Mouse (Mus musculus): ENCODE data around the gene Dhfr.
"Not testable (repeated sequence)": the region's sequence is repeated elsewhere in the genome, so short reads cannot be mapped to it uniquely, and the experiment has no call there.

Dhfr gene

DNA sequence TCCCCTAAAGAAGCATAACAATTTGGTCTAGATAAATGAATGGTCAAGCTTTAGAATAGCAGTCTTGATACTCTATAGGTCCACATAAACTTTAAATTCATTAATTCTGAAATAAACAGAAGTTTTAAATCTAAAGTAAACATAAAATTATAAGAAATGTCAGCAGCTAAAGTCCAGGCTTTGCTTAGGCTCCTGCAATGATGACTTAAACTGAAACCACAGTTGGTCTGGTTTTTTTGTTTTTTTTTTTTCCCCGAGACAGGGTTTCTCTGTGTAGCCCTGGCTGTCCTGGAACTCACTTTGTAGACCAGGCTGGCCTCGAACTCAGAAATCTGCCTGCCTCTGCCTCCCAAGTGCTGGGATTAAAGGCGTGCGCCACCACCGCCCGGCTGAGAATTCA is 16.9 kb downstream of the Dhfr start:
- intact Hi-C loops (cut with DNase I) = not testable (repeated sequence)

GRCm38 (mm10) chr13:92387367-92387766 is 32.8 kb downstream of the Dhfr start:
- intact Hi-C loops (cut with DNase I) = no loop called here

DNA sequence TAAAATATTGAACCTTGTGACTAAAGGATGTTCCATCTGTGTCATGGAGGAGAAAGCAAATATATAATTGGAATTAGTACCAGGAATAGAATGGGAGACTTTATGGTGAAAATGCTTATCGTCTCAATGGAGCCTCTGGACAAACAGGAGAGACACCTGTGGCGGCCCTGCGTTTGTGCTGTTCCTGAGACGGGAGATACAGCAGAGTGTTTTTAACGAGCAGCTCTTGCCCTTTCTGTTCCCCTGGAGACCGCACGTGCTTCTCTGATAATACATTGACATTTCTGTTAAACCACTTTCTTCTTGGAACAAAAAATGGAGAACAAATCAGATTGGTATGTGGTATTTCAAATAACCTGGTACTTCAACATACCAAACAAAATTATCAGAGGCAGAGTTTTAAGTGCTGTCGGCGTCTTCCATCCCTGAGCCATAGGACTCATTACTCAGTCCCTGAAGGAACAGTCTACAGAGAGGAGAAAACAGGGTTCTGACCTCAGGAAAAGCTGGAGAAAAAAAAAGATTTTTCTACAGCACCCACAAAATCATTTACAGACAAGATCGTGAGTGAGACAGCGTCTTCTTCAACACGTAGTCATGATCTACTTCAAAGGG is 38.6 kb downstream of the Dhfr start:
- intact Hi-C loops (cut with DNase I) = no loop called here

GRCm38 (mm10) chr13:92398491-92399384 is 44.2 kb downstream of the Dhfr start:
- intact Hi-C loops (cut with DNase I) = no loop called here

- intact Hi-C loops (cut with DNase I) = loop anchor here (5.0 kb wide), 1 partner anchor 1695 kb away; no protein-coding TSS in a partner anchor
Observed at GRCm38 (mm10) chr13:92402063-92402462, 47.5 kb downstream of the Dhfr start.

DNA sequence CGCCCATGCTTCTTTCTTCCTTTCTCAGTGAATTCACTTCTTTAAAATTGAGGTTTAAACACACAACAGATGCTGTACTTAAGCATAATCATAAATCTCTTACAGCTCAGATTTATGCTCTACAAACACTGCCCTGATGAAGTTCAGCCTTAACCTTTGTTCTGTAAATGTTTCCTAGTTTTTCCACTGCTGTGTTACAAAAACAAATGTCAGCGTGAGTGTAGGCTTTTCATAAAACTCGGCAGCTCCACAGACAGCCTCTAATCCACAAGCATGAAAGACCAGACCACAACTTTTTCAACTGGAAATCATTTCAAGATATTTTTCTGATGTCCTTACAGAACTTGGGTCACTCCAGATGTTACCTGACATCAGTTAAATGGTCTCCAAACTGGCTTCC is 49.0 kb downstream of the Dhfr start:
- intact Hi-C loops (cut with DNase I) = loop anchor here (5.0 kb wide), 1 partner anchor 1696 kb away; no protein-coding TSS in a partner anchor

DNA sequence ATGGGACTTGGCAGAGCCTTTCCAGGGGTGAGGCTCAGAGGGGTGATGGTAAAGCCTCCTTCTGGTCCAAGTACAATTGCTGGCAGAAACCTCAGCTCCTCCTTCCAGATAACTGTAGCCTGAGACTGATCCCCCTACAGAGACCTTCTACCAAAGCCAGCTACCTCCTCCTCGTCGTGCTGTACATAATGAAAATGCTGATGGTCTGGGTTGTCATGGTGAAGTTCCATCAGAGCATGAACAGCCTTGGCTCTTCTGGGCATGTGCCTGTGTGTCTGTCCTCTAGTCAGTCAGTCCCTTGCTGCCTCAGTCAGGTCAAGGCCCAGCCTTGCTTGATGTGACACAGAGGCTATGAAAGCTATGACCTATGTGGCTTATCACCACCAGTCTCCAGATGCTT is 56.0 kb downstream of the Dhfr start:
- intact Hi-C loops (cut with DNase I) = no loop called here

DNA sequence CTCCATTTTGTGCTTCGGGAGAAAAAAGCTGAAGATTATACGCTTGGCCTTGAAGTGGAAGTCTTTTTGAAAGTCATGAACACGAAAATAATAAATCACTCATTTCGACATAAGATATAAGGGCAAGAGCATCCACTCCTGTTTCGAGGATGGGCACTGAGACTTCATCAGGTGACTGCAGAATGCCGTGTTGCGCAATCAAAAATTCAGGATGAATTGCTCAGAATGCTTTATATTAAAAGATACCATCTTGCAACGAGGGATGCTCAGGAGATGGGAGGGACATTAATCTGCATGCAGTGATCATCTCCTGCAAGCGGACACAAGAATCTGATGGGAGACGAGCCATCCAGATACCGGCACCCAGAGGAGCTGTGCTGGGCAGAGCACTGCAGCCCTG is 65.1 kb downstream of the Dhfr start:
- intact Hi-C loops (cut with DNase I) = no loop called here

- intact Hi-C loops (cut with DNase I) = no loop called here
Observed at GRCm38 (mm10) chr13:92423711-92424110, 69.2 kb downstream of the Dhfr start.

DNA sequence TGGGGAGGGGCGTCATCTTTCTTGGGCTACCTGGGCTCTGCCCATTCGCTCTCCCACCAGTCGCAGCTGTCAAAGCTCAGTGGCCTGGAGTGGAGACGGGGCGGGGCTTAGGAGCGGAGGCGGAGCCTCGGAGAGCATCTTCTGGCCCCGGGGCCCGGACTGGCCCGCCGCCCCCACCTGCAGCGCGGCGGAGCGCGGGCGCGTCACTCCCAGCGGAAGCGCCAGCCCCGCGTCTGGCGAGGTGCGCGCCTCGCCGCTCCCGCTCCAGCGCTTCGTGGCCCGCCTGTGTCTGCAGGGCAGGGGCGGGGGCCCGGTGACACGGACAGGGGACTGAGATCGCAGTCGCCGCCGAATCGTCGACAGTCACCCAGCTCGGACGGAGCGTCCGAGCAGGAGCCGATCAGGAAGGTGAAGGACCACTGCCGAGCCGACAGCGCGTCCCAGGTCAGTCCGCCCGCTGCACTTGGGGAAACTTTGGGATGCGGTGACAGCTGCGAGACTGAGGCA is 71.3 kb downstream of the Dhfr start, which contains the start of gene Ankrd34b:
Gene Ankrd34b, plus strand, starts transcription at position 139 of the 507 bp plus-strand sequence.
- intact Hi-C loops (cut with DNase I) = no loop called here

DNA sequence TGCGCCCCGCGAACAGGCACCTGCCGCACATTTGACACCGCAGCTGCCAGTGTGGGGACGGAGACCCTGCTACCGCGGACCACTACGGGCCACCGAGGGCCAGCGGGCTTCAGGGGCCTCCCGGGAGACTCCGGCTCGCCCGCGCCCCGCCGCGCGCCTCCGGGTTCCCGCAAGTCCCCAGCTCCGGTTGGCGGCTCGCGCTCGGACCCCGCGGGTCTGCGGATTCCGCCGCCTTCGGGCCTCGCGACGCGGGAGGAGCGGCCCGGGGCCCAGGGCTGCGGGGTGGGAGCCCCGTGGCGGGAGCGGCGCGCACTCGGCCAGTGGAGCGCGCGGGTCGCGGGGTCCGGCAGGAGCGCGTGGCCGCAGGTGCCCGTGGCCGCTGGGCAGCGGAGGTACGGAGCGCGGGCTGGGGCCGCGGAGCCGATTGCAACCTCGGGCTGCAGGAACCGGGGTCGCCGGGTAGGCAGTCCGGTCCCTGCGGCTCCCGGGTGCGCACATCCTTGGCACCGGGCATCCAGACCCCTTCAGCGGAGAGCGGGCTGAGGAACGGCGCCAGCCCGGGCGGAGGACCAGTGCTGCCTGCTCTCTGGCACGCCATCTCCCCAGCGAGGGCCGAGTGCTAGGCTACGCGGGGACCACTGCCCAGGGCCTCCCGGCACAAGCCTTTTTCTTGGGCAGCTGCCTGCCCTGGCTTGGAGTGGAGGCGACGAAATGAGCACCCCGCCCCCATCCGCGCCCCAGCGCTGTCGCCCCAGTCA is 71.9 kb downstream of the Dhfr start:
- intact Hi-C loops (cut with DNase I) = no loop called here

DNA sequence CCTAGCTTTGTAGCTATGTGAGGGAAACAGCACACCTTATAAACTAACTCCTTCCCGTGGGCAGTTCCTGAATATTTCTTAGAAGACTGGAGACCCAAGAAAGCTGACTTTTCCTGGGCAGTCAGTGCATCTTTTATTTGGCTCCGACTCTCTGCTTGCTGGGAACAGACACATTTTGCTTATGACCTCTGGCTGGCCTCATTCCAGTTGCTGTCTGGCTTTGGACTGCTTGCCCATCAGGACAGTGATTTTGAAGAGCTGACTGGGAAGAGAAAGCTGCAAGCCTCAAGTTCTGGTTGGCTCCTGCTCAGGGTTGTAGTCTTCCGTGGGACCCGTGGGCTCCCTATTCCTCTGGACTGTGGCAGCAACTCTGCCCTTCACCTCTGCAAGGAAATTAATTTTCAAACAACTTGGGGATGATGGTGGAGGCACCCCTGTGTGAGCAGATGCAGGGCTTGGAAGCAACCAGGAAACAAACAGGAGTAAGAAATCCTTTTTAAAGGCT is 72.9 kb downstream of the Dhfr start:
- intact Hi-C loops (cut with DNase I) = no loop called here
